Mouse (Mus musculus) brain, embryonic 14.5 days (tissue): Measurements from ENCODE around the gene Acoxl. TPM values are rescaled to one million over a fixed set of nuclear protein-coding genes. Genes with fewer than 3 reads are reported as not detected.
A peak's percentile ranks its signal among the peaks of the same experiment; 100 is the strongest.

Source experiments
- DNase-seq: peaks from one replicate; pipeline ENCODE4 v3.0.0-alpha.2; 2011; ENCODE audit warnings: low read depth
- CTCF ChIP-seq: fragments of 200-500 bp; IDR thresholded peaks from 2 replicates; pipeline ENCODE4 v1.5.1; 2012; ENCODE audit warnings: inconsistent platforms, mild to moderate bottlenecking, moderate library complexity, borderline replicate concordance; ENCODE audit not compliant: insufficient read depth, insufficient read length; ENCODE audit errors: extremely low read depth
- POLR2A ChIP-seq: fragments of 200-500 bp; IDR thresholded peaks from 2 replicates; pipeline ENCODE4 v1.6.1; 2012; ENCODE audit warnings: mild to moderate bottlenecking, inconsistent platforms, borderline replicate concordance; ENCODE audit not compliant: poor library complexity, insufficient read depth, insufficient read length, severe bottlenecking; ENCODE audit errors: extremely low read depth
- polyA plus RNA-seq: library from polyadenylated mRNA; depleted of rRNA; stranded (reverse); fragments of >200 nt; gene quantifications from 2 replicates; pipeline ENCODE4 v1.2.3, GENCODE M21; 2012; rRNA removed

The Acoxl gene
- polyA plus RNA-seq, 1 experiment = 0.04 TPM

DNA sequence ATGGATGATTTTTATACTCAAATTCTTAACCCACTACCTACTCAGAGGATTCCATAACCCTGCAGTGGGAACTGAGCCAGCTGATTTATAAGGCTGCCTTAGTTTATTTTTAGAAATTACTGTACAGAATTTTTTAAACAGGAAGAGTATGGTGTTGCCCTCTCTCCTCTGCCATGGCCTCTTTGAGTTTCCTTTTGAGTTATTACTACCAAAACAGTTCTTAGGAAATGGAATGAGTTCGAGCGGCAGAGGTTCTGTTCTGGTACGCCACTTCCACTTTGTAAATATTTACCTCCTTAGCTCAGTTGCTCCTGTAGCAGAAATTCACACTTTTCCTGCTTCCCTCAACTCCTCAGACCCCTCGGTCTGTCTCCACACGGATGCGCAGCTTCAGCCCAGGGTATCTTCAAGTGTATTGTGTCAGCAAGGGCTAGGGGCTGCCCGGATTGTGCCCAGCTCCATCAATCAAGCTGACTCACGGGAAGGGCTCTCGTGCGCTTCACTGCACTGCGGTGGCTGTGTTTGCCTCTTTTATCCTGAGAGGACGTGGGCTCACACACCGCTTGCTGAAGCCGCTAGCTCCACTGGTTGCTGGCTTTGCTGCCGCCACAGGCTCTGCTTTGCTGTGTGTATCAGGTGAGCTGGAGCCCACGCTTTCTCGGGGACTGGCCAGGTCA lies 320.2 kb downstream of the Acoxl start:
- DNase-seq = peak; percentile 61
- TF ChIP-seq CTCF (no peak), POLR2A (no peak)

DNA sequence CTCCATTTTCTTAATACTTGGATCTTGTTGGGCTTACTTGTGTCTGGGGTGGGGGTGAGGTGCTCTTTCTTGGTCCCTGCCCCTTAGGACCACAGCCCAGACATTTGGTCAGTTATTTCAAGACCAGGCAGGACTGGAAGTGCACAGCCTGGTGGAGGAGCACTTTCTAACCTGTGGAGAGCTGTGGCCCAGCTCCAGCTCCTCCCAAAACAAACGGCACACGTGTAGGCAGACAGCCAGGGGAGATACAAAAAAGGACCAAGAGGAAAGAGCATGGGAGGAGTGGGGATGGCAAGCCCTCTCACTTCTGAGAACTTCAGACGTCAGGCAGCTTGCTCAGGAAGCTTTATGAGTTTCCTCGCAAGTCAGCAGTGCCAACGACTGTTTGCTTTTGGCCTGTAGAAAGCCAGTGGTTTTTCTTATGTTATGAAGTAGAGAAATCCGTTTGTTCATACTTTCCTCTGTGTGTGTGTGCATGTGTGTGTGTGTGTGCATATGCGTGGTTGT lies 321.0 kb downstream of the Acoxl start:
- DNase-seq = no peak
- TF ChIP-seq CTCF (no peak), POLR2A (no peak)

DNA sequence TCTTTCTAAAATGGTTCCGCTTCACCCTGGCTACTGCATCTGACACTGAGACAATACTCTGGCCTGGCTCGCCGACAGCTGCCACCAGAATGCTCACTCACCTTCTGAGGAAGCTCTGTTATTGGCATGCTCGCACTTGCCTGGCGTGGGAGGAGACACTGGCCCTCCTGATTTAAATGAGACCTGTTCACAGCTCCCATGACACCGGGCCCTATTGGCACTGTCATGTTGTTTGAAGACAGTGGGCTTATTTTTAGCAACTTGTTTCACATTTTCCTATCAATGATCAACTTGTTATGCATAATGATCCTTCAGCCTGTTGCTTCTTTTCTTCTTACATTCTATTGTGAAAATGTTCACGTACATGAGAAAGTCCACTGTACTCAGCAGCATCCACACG lies 324.5 kb downstream of the Acoxl start:
- no peak for DNase-seq
- TF ChIP-seq CTCF (no peak), POLR2A (no peak)

DNA sequence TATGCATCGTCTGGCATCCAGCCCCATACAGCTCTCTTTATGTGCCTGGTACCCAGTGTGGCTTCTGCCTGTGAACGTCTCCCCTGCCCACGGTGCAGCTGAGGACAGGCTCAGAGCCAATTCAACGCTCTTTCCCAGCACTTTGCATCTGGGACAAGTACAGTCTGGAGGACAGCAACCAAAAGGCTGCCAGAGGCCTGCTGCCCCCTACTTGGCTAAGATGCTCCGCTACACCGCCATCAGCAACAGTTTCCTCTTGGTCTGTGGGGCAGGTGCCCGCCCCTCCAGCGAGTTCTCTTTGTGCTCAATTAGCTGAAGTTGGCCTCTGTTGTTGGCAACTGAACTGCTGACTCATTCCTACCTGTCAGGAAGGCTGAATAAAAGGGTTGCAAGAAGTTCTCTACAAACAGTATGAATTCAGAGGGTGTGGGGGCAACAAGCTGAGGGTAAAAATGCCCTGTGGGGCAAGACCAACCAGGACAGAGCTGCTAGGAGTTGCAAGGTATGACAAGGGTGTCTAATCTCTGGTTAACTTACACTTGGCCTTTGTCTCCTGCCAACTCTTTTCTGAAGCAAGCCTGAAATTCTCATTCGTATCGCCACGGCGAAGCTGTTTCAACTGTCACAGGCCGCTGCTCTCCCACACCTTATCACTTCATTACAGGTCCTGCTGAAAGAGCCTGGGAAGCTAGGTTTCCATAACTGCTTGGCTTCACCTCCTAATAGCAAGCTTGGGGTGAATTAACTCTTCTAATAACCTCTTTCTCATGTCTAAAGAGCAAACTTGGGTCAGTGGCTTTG lies 328.1 kb downstream of the Acoxl start:
- TF ChIP-seq CTCF (no peak), POLR2A (no peak)
- peak; percentile 85 for DNase-seq

DNA sequence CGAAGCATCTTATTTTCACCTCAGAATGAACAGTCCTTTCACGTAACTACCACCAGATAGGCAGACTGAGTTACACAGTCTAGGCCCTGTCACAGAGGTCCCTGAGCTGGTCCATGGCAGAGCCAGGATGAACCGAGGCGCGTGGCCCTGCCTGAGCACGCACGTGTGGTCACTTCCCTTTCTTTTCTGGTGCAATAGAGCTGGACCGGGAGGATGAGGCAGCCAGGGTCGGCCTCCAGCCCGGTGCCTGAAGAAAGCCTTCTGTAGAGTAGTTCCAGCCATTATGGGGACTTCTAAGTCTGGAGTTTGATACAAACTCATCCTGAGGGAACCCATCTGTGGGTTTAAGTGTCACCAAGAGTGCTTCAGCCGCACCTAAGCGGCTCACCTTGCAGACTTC lies 329.3 kb downstream of the Acoxl start:
- no peak for DNase-seq
- no peak for TF ChIP-seq POLR2A
- TF ChIP-seq CTCF = no peak

DNA sequence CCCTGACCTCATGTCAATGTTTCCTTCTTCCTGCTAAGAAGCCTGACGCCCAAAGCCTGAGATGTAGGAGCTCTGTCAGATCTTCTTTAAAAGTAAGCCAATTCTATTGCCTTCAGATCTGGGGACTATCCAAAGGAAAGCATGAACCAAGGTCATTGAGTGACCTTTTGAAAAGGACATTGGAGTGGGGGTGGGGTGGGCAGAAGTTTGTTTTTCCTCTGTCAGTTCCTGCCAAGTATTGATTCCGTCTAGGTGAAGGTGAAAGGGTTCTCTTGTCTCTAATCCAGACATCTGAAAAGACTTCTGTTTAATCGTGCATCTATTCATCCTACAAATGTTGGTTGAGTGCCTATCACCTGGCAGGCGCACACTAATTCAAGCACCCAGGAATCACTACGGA lies 330.8 kb downstream of the Acoxl start:
- DNase-seq = no peak
- TF ChIP-seq CTCF (no peak), POLR2A (no peak)

DNA sequence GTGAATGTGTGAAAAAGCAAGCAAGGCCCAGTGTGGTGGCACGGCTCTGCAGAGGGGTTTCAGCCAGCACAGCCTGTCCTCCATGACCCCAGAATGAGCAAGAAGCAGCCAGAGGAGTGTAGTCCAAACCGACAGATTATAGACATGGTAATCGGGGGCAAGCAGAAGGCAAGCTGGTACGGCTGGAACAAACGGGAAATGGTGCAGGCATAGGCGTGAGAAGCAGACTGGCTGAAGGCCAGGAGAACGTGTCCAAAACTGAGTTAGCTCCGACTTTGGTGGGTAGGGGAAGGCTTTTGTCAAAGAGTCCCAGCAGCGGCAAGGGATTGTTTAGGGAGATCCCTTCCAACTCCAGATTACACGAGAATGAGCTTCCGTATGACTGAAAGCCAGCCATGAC lies 331.3 kb downstream of the Acoxl start:
- DNase-seq = peak; percentile 65
- TF ChIP-seq POLR2A (no peak), CTCF (no peak)

DNA sequence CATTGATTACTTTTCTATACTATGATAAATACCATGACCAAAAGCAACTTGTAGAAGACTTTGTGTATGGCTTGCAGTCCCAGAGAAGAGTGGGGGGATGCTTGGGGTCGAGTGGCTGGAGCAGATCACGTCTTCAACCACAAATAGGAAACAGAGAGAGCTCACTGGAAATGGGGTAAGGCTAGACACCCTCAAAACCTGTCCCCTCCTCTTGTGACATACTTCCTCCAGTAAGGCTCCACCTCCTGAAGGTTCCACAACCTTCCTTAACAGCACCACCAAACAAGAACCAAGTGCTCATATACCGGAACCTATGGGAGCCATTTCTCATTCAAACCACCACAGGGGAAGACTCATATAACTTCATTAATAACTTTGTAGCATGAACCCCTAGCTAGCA lies 331.9 kb downstream of the Acoxl start:
- DNase-seq = no peak

DNA sequence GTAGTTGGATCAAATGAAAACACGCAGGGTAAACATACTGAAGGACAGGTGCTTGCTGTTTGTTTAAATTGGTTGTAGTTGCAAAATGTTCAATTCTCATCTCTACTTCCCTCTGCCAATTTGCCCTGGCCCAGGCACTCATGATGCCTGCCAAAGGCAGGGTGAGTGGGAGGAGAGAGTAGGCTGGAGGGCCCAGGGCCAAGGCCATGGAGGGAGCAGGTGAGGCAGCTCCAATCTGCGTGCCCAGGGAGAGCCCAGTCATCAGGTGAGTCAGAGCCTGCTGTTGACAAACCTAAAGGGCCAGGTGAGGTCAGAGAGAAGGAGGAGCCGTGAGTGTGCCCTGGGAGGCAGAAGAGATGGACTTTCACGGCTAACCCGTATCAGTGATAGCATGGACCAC lies 333.6 kb downstream of the Acoxl start:
- TF ChIP-seq CTCF = no peak
- TF ChIP-seq POLR2A = no peak
- DNase-seq = no peak

More for the DNA sequence above, 331.9 kb downstream of the Acoxl start:
- TF ChIP-seq CTCF = no peak
- TF ChIP-seq POLR2A = no peak

Other genes with a start within 250 kb of the Acoxl start
- gene Mal, start 182.2 kb upstream of the Acoxl start, polyA plus RNA-seq = 0.68 and 1.0 TPM in 2 replicates
- 1.3 and 1.6 TPM in 2 replicates for gene Mall, start 108.9 kb upstream of the Acoxl start, polyA plus RNA-seq
- gene Nphp1, start 50.0 kb upstream of the Acoxl start, polyA plus RNA-seq = 19.0 and 19.8 TPM in 2 replicates
- gene Mtln, start 46.4 kb upstream of the Acoxl start, polyA plus RNA-seq = 36.1 and 51.9 TPM in 2 replicates
- gene Bub1, start 7.0 kb upstream of the Acoxl start, polyA plus RNA-seq = 10.6 and 16.2 TPM in 2 replicates